Mouse (Mus musculus): Measurements from ENCODE around the gene Fam186b. TPM values are rescaled to one million over a fixed set of nuclear protein-coding genes. Genes with fewer than 3 reads are reported as not detected.
A peak's percentile ranks its signal among the peaks of the same experiment; 100 is the strongest.

Gene Fam186b
- polyA plus RNA-seq, 1 experiment from 2014 or later = 0.85 TPM

DNA sequence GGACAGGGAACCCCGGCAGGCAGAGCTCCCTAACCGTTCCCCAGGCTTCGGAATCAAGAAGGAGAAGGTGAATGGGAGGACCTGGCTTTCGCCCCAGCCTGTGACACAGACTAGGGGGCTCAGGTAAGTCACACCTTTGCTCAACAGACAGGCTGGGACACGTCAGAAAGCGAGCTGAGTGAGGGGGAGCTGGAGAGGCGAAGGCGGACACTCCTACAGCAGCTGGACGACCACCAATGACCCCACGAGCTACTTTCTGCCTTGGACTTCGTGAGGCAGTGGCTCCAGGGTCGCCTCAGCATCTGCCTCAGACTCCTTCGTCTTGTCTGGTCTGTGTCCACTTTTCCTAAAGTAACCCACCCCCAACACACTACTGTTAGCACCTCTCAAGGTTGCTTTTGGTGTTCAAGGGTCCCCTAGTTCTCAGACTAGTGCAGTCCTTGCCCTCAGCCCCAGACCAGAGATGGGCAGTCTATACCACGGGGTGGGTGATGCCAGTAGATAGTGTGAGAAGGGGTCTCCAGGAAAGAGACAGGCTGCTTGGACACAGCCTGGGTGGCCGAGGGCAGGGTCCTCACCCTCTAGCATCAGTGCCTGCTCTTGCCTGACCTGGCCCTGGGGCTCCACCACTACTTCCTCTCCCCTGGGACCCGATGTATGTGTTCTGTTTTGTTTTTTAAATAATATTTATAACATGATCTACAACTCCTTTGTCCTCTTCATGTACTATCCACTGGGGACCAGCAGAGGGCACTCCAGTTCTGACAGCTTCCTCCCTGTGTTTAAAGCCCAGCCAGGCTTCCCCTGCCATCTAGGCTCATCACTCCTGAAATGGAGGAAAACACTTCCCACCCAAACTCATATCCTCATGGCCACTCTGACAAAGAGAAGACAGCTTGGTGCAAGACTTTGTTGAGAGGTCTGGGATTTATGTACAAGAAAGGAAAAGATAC is 20.9 kb upstream of the Fam186b start:
- H3K4me3 ChIP-seq (ENCODE audit: low read length) = no peak overlapping the region
- no peaks in the 10 kb centered on the region for H3K27me3 ChIP-seq (replicated peaks; ENCODE audit: control insufficient read depth, insufficient read depth, low read length)
- peak overlapping the region; percentile 29; the same call in 1 of the 2 replicates for H3K9ac ChIP-seq (ENCODE audit: low read depth, low read length)
- no peaks in the 10 kb centered on the region for H3K9me3 ChIP-seq (ENCODE audit: control insufficient read depth, low read length)
- 81% methylated on average over 16 of the region's 16 CpGs for WGBS
- no peak overlapping the region for H3K4me2 ChIP-seq (ENCODE audit: low read length)
- peak; percentile 37 for ATAC-seq
- peak overlapping the region; percentile 68 for H3K27ac ChIP-seq (ENCODE audit: low read depth, low read length)
- H3K36me3 ChIP-seq (ENCODE audit: control insufficient read depth, insufficient read depth, low read length) = peaks cover 59% of the 10 kb centered on the region
- H3K4me1 ChIP-seq (ENCODE audit: control insufficient read depth, insufficient read depth, low read depth, low read length) = no peaks in the 10 kb centered on the region; the same call in 1 of the 2 replicates

GRCm38 (mm10) chr15:99314891-99315290 is 19.2 kb upstream of the Fam186b start:
- Histone ChIP-seq H3K36me3 (ENCODE audit: control insufficient read depth, insufficient read depth, low read length) (peaks cover 58% of the 10 kb centered on the region), H3K9me3 (ENCODE audit: control insufficient read depth, low read length) (no peaks in the 10 kb centered on the region), H3K9ac (ENCODE audit: low read depth, low read length) (no peak overlapping the region), H3K4me1 (ENCODE audit: control insufficient read depth, insufficient read depth, low read depth, low read length) (no peaks in the 10 kb centered on the region; the same call in 1 of the 2 replicates), H3K4me3 (ENCODE audit: low read length) (no peak overlapping the region), H3K27me3 (replicated peaks; ENCODE audit: control insufficient read depth, insufficient read depth, low read length) (no peaks in the 10 kb centered on the region), H3K27ac (ENCODE audit: low read depth, low read length) (no peak overlapping the region), H3K4me2 (ENCODE audit: low read length) (no peak overlapping the region)
- 96% methylated on average over 14 of the region's 16 CpGs for WGBS
- ATAC-seq = no peak

GRCm38 (mm10) chr15:99310617-99311016 is 14.9 kb upstream of the Fam186b start:
- no peak overlapping the region for H3K4me3 ChIP-seq (ENCODE audit: low read length)
- no peaks in the 10 kb centered on the region for H3K27me3 ChIP-seq (replicated peaks; ENCODE audit: control insufficient read depth, insufficient read depth, low read length)
- H3K9me3 ChIP-seq (ENCODE audit: control insufficient read depth, low read length) = no peaks in the 10 kb centered on the region
- no peaks in the 10 kb centered on the region for H3K4me1 ChIP-seq (ENCODE audit: control insufficient read depth, insufficient read depth, low read depth, low read length)
- H3K27ac ChIP-seq (ENCODE audit: low read depth, low read length) = no peak overlapping the region
- no peak overlapping the region for H3K4me2 ChIP-seq (ENCODE audit: low read length)
- H3K9ac ChIP-seq (ENCODE audit: low read depth, low read length) = no peak overlapping the region
- no peak for ATAC-seq
- 93% methylated on average over 5 of the region's 5 CpGs for WGBS
- peaks cover 68% of the 10 kb centered on the region for H3K36me3 ChIP-seq (ENCODE audit: control insufficient read depth, insufficient read depth, low read length)

DNA sequence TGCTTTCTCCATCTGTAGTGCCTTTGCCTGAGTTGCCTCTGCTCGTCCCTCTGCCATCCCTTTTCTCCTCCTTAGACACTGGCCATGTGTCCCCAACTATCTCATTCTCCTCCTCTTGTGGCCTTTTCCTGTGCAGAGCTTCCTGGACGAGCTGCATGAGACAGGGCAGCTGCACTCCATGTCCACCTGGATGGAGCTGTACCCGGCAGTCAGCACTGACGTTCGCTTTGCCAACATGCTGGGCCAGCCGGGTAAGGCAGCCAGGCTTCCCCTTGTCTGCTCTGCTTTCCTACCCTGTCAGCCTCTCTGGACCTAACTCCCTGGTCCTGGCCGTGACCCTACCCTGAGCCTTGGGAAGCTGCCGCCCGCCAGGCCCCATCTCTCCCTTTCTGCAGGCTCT is 13.9 kb upstream of the Fam186b start:
- WGBS = 93% methylated on average over 9 of the region's 9 CpGs
- Histone ChIP-seq H3K27me3 (replicated peaks; ENCODE audit: control insufficient read depth, insufficient read depth, low read length) (no peaks in the 10 kb centered on the region), H3K4me1 (ENCODE audit: control insufficient read depth, insufficient read depth, low read depth, low read length) (no peaks in the 10 kb centered on the region), H3K4me3 (ENCODE audit: low read length) (no peak overlapping the region), H3K36me3 (ENCODE audit: control insufficient read depth, insufficient read depth, low read length) (peaks cover 67% of the 10 kb centered on the region), H3K4me2 (ENCODE audit: low read length) (no peak overlapping the region), H3K9ac (ENCODE audit: low read depth, low read length) (no peak overlapping the region), H3K9me3 (ENCODE audit: control insufficient read depth, low read length) (no peaks in the 10 kb centered on the region), H3K27ac (ENCODE audit: low read depth, low read length) (no peak overlapping the region)
- ATAC-seq = no peak

GRCm38 (mm10) chr15:99307476-99307875 is 11.8 kb upstream of the Fam186b start:
- Histone ChIP-seq H3K4me1 (ENCODE audit: control insufficient read depth, insufficient read depth, low read depth, low read length) (no peaks in the 10 kb centered on the region), H3K4me2 (ENCODE audit: low read length) (no peak overlapping the region), H3K9me3 (ENCODE audit: control insufficient read depth, low read length) (no peaks in the 10 kb centered on the region), H3K36me3 (ENCODE audit: control insufficient read depth, insufficient read depth, low read length) (peaks cover 61% of the 10 kb centered on the region), H3K27me3 (replicated peaks; ENCODE audit: control insufficient read depth, insufficient read depth, low read length) (no peaks in the 10 kb centered on the region), H3K9ac (ENCODE audit: low read depth, low read length) (no peak overlapping the region), H3K4me3 (ENCODE audit: low read length) (no peak overlapping the region), H3K27ac (ENCODE audit: low read depth, low read length) (no peak overlapping the region)
- no peak for ATAC-seq
- WGBS = 84% methylated on average over 9 of the region's 9 CpGs

DNA sequence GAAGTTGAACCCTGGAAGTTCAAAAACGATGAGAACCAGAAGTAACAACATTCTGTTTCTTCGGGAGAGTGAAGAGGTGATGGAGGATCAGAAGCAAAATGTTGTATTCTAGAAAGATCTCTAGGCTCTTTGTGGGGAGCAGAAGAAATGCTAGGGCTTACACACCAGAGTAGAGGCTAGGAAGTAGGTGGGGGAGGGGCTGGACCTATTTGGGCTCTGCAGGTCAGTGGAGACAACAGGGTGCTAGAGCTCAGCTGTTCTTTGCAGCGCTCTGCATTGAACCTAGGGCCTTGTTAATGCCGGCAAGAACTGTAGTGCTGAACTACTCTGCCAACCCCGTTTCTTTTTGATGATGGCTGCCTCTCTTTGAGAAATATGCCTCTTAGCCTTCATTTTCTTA is 525 bp upstream of the Fam186b start:
- H3K9me3 ChIP-seq (ENCODE audit: control insufficient read depth, low read length) = no peaks in the 10 kb centered on the region
- peak overlapping the region; percentile 70 for H3K4me2 ChIP-seq (ENCODE audit: low read length)
- H3K27me3 ChIP-seq (replicated peaks; ENCODE audit: control insufficient read depth, insufficient read depth, low read length) = no peaks in the 10 kb centered on the region
- WGBS = 37% methylated on average over 5 of the region's 5 CpGs
- ATAC-seq = no peak
- H3K4me3 ChIP-seq (ENCODE audit: low read length) = peak overlapping the region; percentile 68
- peaks cover 18% of the 10 kb centered on the region for H3K4me1 ChIP-seq (ENCODE audit: control insufficient read depth, insufficient read depth, low read depth, low read length)
- H3K27ac ChIP-seq (ENCODE audit: low read depth, low read length) = peak overlapping the region; percentile 91
- peak overlapping the region; percentile 85 for H3K9ac ChIP-seq (ENCODE audit: low read depth, low read length)
- no peaks in the 10 kb centered on the region for H3K36me3 ChIP-seq (ENCODE audit: control insufficient read depth, insufficient read depth, low read length)

DNA sequence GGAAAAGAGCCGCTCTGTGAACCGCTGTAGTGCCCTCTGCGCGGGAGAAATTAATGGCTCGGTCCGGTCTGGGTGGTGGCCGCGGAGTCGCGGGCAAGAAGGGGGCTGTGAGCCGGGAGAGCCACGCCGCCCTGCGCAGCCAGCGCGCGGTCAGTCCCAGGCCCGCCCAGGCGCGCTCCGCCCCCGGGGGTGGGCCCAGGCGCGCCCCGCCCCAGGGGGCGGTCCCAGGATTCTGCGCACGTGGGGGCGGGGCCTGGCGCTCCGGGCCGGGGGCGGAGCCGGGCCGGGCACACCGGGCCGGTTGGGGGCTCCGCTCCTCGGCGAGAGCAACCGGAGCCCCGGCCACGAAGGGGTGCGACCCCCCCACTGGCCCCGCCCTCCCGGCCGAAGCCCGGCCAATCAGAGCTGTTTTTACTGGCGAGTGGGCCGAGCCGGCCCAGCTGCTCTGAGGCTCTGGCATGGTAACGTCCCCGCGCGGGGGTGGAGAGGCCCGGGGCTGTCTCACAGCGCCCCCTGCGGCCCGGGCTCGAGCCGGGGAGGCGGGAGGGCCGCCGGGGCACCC is 794 bp downstream of the Fam186b start, which contains the start of gene Prpf40b:
TSS of gene Prpf40b (plus strand) at position 275 of the 562 bp plus-strand sequence.
- 0% methylated on average over 44 of the region's 64 CpGs for WGBS
- Histone ChIP-seq H3K4me3 (ENCODE audit: low read length) (peak within 1 kb of the TSS; percentile 68), H3K9ac (ENCODE audit: low read depth, low read length) (peak within 1 kb of the TSS; percentile 85), H3K27ac (ENCODE audit: low read depth, low read length) (peak within 1 kb of the TSS; percentile 91), H3K9me3 (ENCODE audit: control insufficient read depth, low read length) (no peaks in the 10 kb centered on the region), H3K36me3 (ENCODE audit: control insufficient read depth, insufficient read depth, low read length) (no peaks in the 10 kb centered on the region), H3K4me1 (ENCODE audit: control insufficient read depth, insufficient read depth, low read depth, low read length) (peaks cover 18% of the 10 kb centered on the region), H3K27me3 (replicated peaks; ENCODE audit: control insufficient read depth, insufficient read depth, low read length) (no peaks in the 10 kb centered on the region), H3K4me2 (ENCODE audit: low read length) (peak within 1 kb of the TSS; percentile 70)
- peak; percentile 97 for ATAC-seq

DNA sequence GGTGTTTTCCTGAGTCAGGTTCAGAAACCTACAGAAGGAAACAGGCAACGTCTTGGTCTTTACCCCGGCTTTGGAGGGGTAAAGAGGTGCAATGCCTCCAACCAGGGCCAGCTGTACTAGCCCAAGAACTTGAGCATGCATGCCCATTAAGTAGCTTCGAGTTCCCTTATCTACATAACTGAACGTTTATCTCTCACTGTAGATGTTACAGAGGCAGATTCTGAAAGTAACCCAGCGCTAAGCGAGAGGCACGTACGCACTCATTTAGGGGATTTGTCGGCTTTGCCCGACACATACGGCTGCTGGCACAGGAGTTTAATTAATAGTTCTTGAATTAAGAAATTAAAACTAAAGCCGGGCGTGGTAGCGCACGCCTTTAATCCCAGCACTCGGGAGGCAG is 1.4 kb downstream of the Fam186b start:
- H3K9me3 ChIP-seq (ENCODE audit: control insufficient read depth, low read length) = no peaks in the 10 kb centered on the region
- H3K36me3 ChIP-seq (ENCODE audit: control insufficient read depth, insufficient read depth, low read length) = no peaks in the 10 kb centered on the region
- peak overlapping the region; percentile 68 for H3K4me3 ChIP-seq (ENCODE audit: low read length)
- H3K4me1 ChIP-seq (ENCODE audit: control insufficient read depth, insufficient read depth, low read depth, low read length) = peaks cover 18% of the 10 kb centered on the region
- H3K9ac ChIP-seq (ENCODE audit: low read depth, low read length) = peak overlapping the region; percentile 61
- no peaks in the 10 kb centered on the region for H3K27me3 ChIP-seq (replicated peaks; ENCODE audit: control insufficient read depth, insufficient read depth, low read length)
- whole genome bisulfite sequencing = 25% methylated on average over 16 of the region's 16 CpGs
- H3K27ac ChIP-seq (ENCODE audit: low read depth, low read length) = peak overlapping the region; percentile 91; the same call in 1 of the 2 replicates
- H3K4me2 ChIP-seq (ENCODE audit: low read length) = peak overlapping the region; percentile 70
- no peak for ATAC-seq

DNA sequence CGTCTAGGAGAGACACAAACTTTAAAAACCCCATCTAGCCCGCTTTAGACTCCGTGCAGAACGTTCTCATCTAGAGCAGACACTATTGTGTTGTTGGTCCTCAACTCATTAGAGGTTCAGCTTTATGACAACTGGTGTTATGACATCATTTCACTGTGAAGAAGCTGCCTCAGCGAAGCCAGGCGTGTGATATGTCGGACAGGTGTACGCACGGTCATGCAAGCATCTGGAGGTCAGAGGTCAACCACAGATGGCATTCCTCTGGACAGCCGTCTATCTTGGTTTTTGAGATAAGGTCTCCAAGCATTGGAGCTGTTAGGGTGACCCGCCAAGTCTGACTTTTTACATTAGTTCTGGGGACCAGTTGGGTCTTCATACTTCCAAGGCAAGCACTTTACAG is 5.1 kb downstream of the Fam186b start:
- no peaks in the 10 kb centered on the region for H3K36me3 ChIP-seq (ENCODE audit: control insufficient read depth, insufficient read depth, low read length)
- no peak overlapping the region for H3K4me2 ChIP-seq (ENCODE audit: low read length)
- WGBS = 94% methylated on average over 11 of the region's 11 CpGs
- H3K4me1 ChIP-seq (ENCODE audit: control insufficient read depth, insufficient read depth, low read depth, low read length) = peaks cover 5% of the 10 kb centered on the region
- no peaks in the 10 kb centered on the region for H3K9me3 ChIP-seq (ENCODE audit: control insufficient read depth, low read length)
- no peak overlapping the region for H3K4me3 ChIP-seq (ENCODE audit: low read length)
- no peak for ATAC-seq
- no peak overlapping the region for H3K9ac ChIP-seq (ENCODE audit: low read depth, low read length)
- no peak overlapping the region for H3K27ac ChIP-seq (ENCODE audit: low read depth, low read length)
- H3K27me3 ChIP-seq (replicated peaks; ENCODE audit: control insufficient read depth, insufficient read depth, low read length) = no peaks in the 10 kb centered on the region
